Mouse (Mus musculus) heart, embryonic 10.5 days (tissue): ENCODE data around the gene Aptx. TPM values are rescaled to one million over a fixed set of nuclear protein-coding genes. Genes with fewer than 3 reads are reported as not detected.

Source experiments
- DNase-seq: peaks from one replicate; pipeline ENCODE4 v3.0.0-alpha.2; 2017; ENCODE audit warnings: low spot score
- H3K27ac ChIP-seq: fragments of 300-500 bp; sonication (generic); 2 replicates; pipeline ENCODE4 v1.5.1; 2016; ENCODE audit warnings: mild to moderate bottlenecking
- H3K27me3 ChIP-seq: fragments of 300-500 bp; sonication (generic); 2 replicates; pipeline ENCODE4 v1.6.1; 2016; ENCODE audit warnings: mild to moderate bottlenecking; ENCODE audit not compliant: poor library complexity, insufficient read depth, severe bottlenecking
- H3K36me3 ChIP-seq: fragments of 300-500 bp; sonication (generic); 2 replicates; pipeline ENCODE4 v1.6.1; 2016; ENCODE audit warnings: mild to moderate bottlenecking, moderate library complexity
- H3K4me1 ChIP-seq: fragments of 300-500 bp; sonication (generic); 2 replicates; pipeline ENCODE4 v1.6.1; 2016; ENCODE audit warnings: mild to moderate bottlenecking
- H3K4me3 ChIP-seq: fragments of 300-500 bp; sonication (generic); 2 replicates; pipeline ENCODE4 v1.5.1; 2016; ENCODE audit warnings: mild to moderate bottlenecking, moderate library complexity
- H3K9me3 ChIP-seq: fragments of 300-500 bp; sonication (generic); 2 replicates; pipeline ENCODE4 v1.6.1; 2016; ENCODE audit warnings: mild to moderate bottlenecking, moderate library complexity
- WGBS: fragments of 180-500 bp; shearing (Covaris S2); methylation state at CpG from one replicate; pipeline ENCODE4 v1.1.7; 2016; 5-methylcytosine and 5-hydroxymethylcytosine counted together
- polyA plus RNA-seq: library from polyadenylated mRNA; unstranded; fragments of >200 nt; fragmentation: Nextera tagmentation; extraction: Ambion mirVana; gene quantifications from 2 replicates; pipeline ENCODE4 v1.2.1, GENCODE M21; 2016

Gene Aptx
- polyA plus RNA-seq = 29.4 and 32.2 TPM in 2 replicates

GRCm38 (mm10) chr4:40702797-40703709 is at the start of gene Aptx:
TSS of gene Aptx (minus strand) at chr4:40703194.
- peak; percentile 98 for DNase-seq
- Histone ChIP-seq H3K27ac (peak within 1 kb of the TSS; percentile 97), H3K4me3 (peak within 1 kb of the TSS; percentile 77), H3K36me3 (no peaks in the 10 kb centered on the region), H3K9me3 (no peaks in the 10 kb centered on the region), H3K4me1 (peaks cover 13% of the 10 kb centered on the region; the same call in 1 of the 2 replicates), H3K27me3 (no peaks in the 10 kb centered on the region)
- WGBS = under 1% methylated on average over 42 of the region's 42 CpGs

GRCm38 (mm10) chr4:40735351-40735750 is 32.4 kb upstream of the Aptx start:
- no peak overlapping the region for H3K27ac ChIP-seq
- WGBS = 72% methylated on average over 1 of the region's 1 CpGs
- H3K36me3 ChIP-seq = peaks cover 86% of the 10 kb centered on the region

GRCm38 (mm10) chr4:40731262-40731661 is 28.3 kb upstream of the Aptx start:
- Histone ChIP-seq H3K4me3 (no peak overlapping the region), H3K9me3 (no peaks in the 10 kb centered on the region), H3K4me1 (no peaks in the 10 kb centered on the region), H3K27me3 (no peaks in the 10 kb centered on the region), H3K36me3 (peaks cover 89% of the 10 kb centered on the region), H3K27ac (no peak overlapping the region)
- no peak for DNase-seq

More at GRCm38 (mm10) chr4:40735351-40735750, 32.4 kb upstream of the Aptx start:
- Histone ChIP-seq H3K4me1 (no peaks in the 10 kb centered on the region), H3K4me3 (no peak overlapping the region), H3K27me3 (no peaks in the 10 kb centered on the region), H3K9me3 (no peaks in the 10 kb centered on the region)
- DNase-seq = no peak

GRCm38 (mm10) chr4:40727247-40727646 is 24.3 kb upstream of the Aptx start:
- no peaks in the 10 kb centered on the region for H3K9me3 ChIP-seq
- no peaks in the 10 kb centered on the region; the same call in 1 of the 2 replicates for H3K4me1 ChIP-seq
- H3K27me3 ChIP-seq = no peaks in the 10 kb centered on the region
- WGBS = 86% methylated on average over 1 of the region's 1 CpGs
- no peak overlapping the region for H3K4me3 ChIP-seq
- no peak overlapping the region for H3K27ac ChIP-seq
- DNase-seq = no peak
- H3K36me3 ChIP-seq = peaks cover 78% of the 10 kb centered on the region

- no peak for DNase-seq
- H3K9me3 ChIP-seq = no peaks in the 10 kb centered on the region
- no peaks in the 10 kb centered on the region for H3K27me3 ChIP-seq
- H3K27ac ChIP-seq = no peak overlapping the region
- peaks cover 61% of the 10 kb centered on the region for H3K36me3 ChIP-seq
- no peak overlapping the region; the same call in 1 of the 2 replicates for H3K4me3 ChIP-seq
- peaks cover 8% of the 10 kb centered on the region; the same call in 1 of the 2 replicates for H3K4me1 ChIP-seq
These were observed 22.6 kb upstream of the Aptx start for GRCm38 (mm10) chr4:40725554-40725953.

GRCm38 (mm10) chr4:40725141-40725540 is 22.1 kb upstream of the Aptx start:
- no peaks in the 10 kb centered on the region for H3K9me3 ChIP-seq
- H3K4me3 ChIP-seq = peak overlapping the region; percentile 5; the same call in 1 of the 2 replicates
- H3K27ac ChIP-seq = no peak overlapping the region
- H3K36me3 ChIP-seq = peaks cover 57% of the 10 kb centered on the region
- no peak for DNase-seq
- peaks cover 8% of the 10 kb centered on the region; the same call in 1 of the 2 replicates for H3K4me1 ChIP-seq
- WGBS = 85% methylated on average over 7 of the region's 7 CpGs
- no peaks in the 10 kb centered on the region for H3K27me3 ChIP-seq

- Histone ChIP-seq H3K36me3 (peaks cover 36% of the 10 kb centered on the region), H3K4me1 (peaks cover 8% of the 10 kb centered on the region; the same call in 1 of the 2 replicates), H3K27ac (peak overlapping the region; percentile 100), H3K27me3 (no peaks in the 10 kb centered on the region), H3K9me3 (no peaks in the 10 kb centered on the region), H3K4me3 (peak overlapping the region; percentile 90)
- peak; percentile 93 for DNase-seq
- WGBS = under 1% methylated on average over 57 of the region's 62 CpGs
These were observed 19.9 kb upstream of the Aptx start for GRCm38 (mm10) chr4:40722687-40723460.

- peak within 1 kb of the TSS; percentile 90 for H3K4me3 ChIP-seq
- peaks cover 8% of the 10 kb centered on the region; the same call in 1 of the 2 replicates for H3K4me1 ChIP-seq
- H3K9me3 ChIP-seq = no peaks in the 10 kb centered on the region
- peak; percentile 96 for DNase-seq
- peak within 1 kb of the TSS; percentile 100 for H3K27ac ChIP-seq
- no peaks in the 10 kb centered on the region for H3K27me3 ChIP-seq
- peaks cover 29% of the 10 kb centered on the region for H3K36me3 ChIP-seq
- under 1% methylated on average over 54 of the region's 54 CpGs for WGBS
These were observed 19.1 kb upstream of the Aptx start, which contains the start of gene Dnaja1 for GRCm38 (mm10) chr4:40722011-40722666. TSS of gene Dnaja1 (plus strand) at chr4:40722150.

GRCm38 (mm10) chr4:40720910-40721309 is 17.9 kb upstream of the Aptx start:
- Histone ChIP-seq H3K4me3 (no peak overlapping the region), H3K27ac (peak overlapping the region; percentile 100; the same call in 1 of the 2 replicates), H3K9me3 (no peaks in the 10 kb centered on the region), H3K4me1 (peaks cover 8% of the 10 kb centered on the region; the same call in 1 of the 2 replicates), H3K27me3 (no peaks in the 10 kb centered on the region), H3K36me3 (peaks cover 17% of the 10 kb centered on the region)
- WGBS = 94% methylated on average over 8 of the region's 8 CpGs
- no peak for DNase-seq

- H3K27me3 ChIP-seq = no peaks in the 10 kb centered on the region
- 82% methylated on average over 3 of the region's 3 CpGs for WGBS
These were observed 14.1 kb upstream of the Aptx start for GRCm38 (mm10) chr4:40717141-40717540.

GRCm38 (mm10) chr4:40703710-40704275 is 799 bp upstream of the Aptx start:
- no peaks in the 10 kb centered on the region for H3K27me3 ChIP-seq
- H3K9me3 ChIP-seq = no peaks in the 10 kb centered on the region
- DNase-seq = no peak
- 39% methylated on average over 9 of the region's 9 CpGs for WGBS
- H3K36me3 ChIP-seq = no peaks in the 10 kb centered on the region
- H3K27ac ChIP-seq = peak overlapping the region; percentile 97
- H3K4me1 ChIP-seq = peaks cover 13% of the 10 kb centered on the region; the same call in 1 of the 2 replicates
- H3K4me3 ChIP-seq = peak overlapping the region; percentile 77

More at GRCm38 (mm10) chr4:40717141-40717540, 14.1 kb upstream of the Aptx start:
- no peaks in the 10 kb centered on the region for H3K9me3 ChIP-seq
- no peak for DNase-seq
- H3K4me3 ChIP-seq = no peak overlapping the region
- peaks cover 8% of the 10 kb centered on the region; the same call in 1 of the 2 replicates for H3K4me1 ChIP-seq
- H3K36me3 ChIP-seq = no peaks in the 10 kb centered on the region
- no peak overlapping the region for H3K27ac ChIP-seq

GRCm38 (mm10) chr4:40701796-40702195 is 1.2 kb downstream of the Aptx start:
- WGBS = 86% methylated on average over 3 of the region's 3 CpGs

More at GRCm38 (mm10) chr4:40701796-40702195, 1.2 kb downstream of the Aptx start:
- H3K9me3 ChIP-seq = no peaks in the 10 kb centered on the region
- H3K4me3 ChIP-seq = peak overlapping the region; percentile 77
- H3K4me1 ChIP-seq = peaks cover 13% of the 10 kb centered on the region; the same call in 1 of the 2 replicates
- peaks cover under 1% of the 10 kb centered on the region; the same call in 1 of the 2 replicates for H3K36me3 ChIP-seq
- DNase-seq = no peak
- no peaks in the 10 kb centered on the region for H3K27me3 ChIP-seq
- peak overlapping the region; percentile 97; the same call in 1 of the 2 replicates for H3K27ac ChIP-seq
